Mouse (Mus musculus): ENCODE results near the gene Pcna. TPM values are rescaled to one million over a fixed set of nuclear protein-coding genes. Genes with fewer than 3 reads are reported as not detected.
"Not testable (repeated sequence)": the region's sequence is repeated elsewhere in the genome, so short reads cannot be mapped to it uniquely, and the experiment has no call there.

Gene Pcna
- 202 and 255 TPM in 2 replicates for polyA plus RNA-seq (2015; fragmentation: Nextera tagmentation; extraction: Ambion mirVana)

- peak within 1 kb of the TSS; percentile 84 for H3K27ac ChIP-seq (ENCODE audit: low read length)
- H3K4me2 ChIP-seq (ENCODE audit: low read depth, low read length): peak within 1 kb of the TSS; percentile 80
- no peaks in the 10 kb centered on the region for H3K9me3 ChIP-seq (replicated peaks; ENCODE audit: control insufficient read depth, low read length)
- H3K36me3 ChIP-seq (ENCODE audit: control insufficient read depth, insufficient read depth): peaks cover 29% of the 10 kb centered on the region
- peaks cover 23% of the 10 kb centered on the region for H3K4me1 ChIP-seq (ENCODE audit: control insufficient read depth, low read depth, low read length)
- peak; percentile 98 for ATAC-seq (ENCODE audit: low read depth)
- H3K9ac ChIP-seq (ENCODE audit: low read depth, low read length): peak within 1 kb of the TSS; percentile 75
- H3K27me3 ChIP-seq (ENCODE audit: control insufficient read depth, insufficient read depth, low read depth, low read length): no peaks in the 10 kb centered on the region
- H3K4me3 ChIP-seq (ENCODE audit: low read depth, low read length): peak within 1 kb of the TSS; percentile 79
- under 1% methylated on average over 78 of the region's 79 CpGs for WGBS (ENCODE audit: insufficient replicate concordance)
These were observed at the start of gene Pcna for GRCm38 (mm10) chr2:132252542-132253528. Gene Pcna (minus strand): TSS chr2:132253314.

- WGBS (ENCODE audit: insufficient replicate concordance): 86% methylated on average over 4 of the region's 4 CpGs
These were observed 48.3 kb upstream of the Pcna start for GRCm38 (mm10) chr2:132301436-132301835.

GRCm38 (mm10) chr2:132298250-132298649, 45.1 kb upstream of the Pcna start:
- Histone ChIP-seq H3K4me1 (ENCODE audit: control insufficient read depth, low read depth, low read length) (no peaks in the 10 kb centered on the region), H3K9ac (ENCODE audit: low read depth, low read length) (no peak overlapping the region), H3K27me3 (ENCODE audit: control insufficient read depth, insufficient read depth, low read depth, low read length) (no peaks in the 10 kb centered on the region), H3K4me2 (ENCODE audit: low read depth, low read length) (no peak overlapping the region), H3K9me3 (replicated peaks; ENCODE audit: control insufficient read depth, low read length) (no peaks in the 10 kb centered on the region), H3K36me3 (ENCODE audit: control insufficient read depth, insufficient read depth) (peaks cover 16% of the 10 kb centered on the region), H3K4me3 (ENCODE audit: low read depth, low read length) (no peak overlapping the region), H3K27ac (ENCODE audit: low read length) (no peak overlapping the region)
- 85% methylated on average over 4 of the region's 4 CpGs for WGBS (ENCODE audit: insufficient replicate concordance)
- ATAC-seq (ENCODE audit: low read depth): no peak

More at GRCm38 (mm10) chr2:132301436-132301835, 48.3 kb upstream of the Pcna start:
- no peaks in the 10 kb centered on the region for H3K27me3 ChIP-seq (ENCODE audit: control insufficient read depth, insufficient read depth, low read depth, low read length)
- no peak overlapping the region for H3K4me3 ChIP-seq (ENCODE audit: low read depth, low read length)
- H3K4me2 ChIP-seq (ENCODE audit: low read depth, low read length): no peak overlapping the region
- no peak for ATAC-seq (ENCODE audit: low read depth)
- H3K36me3 ChIP-seq (ENCODE audit: control insufficient read depth, insufficient read depth): peaks cover 16% of the 10 kb centered on the region
- H3K27ac ChIP-seq (ENCODE audit: low read length): no peak overlapping the region
- no peaks in the 10 kb centered on the region for H3K9me3 ChIP-seq (replicated peaks; ENCODE audit: control insufficient read depth, low read length)
- no peak overlapping the region for H3K9ac ChIP-seq (ENCODE audit: low read depth, low read length)
- H3K4me1 ChIP-seq (ENCODE audit: control insufficient read depth, low read depth, low read length): 0 out of 2 replicates have a peak, but pooled peaks cover 3% of the 10 kb centered on the region

GRCm38 (mm10) chr2:132293694-132294450, 40.8 kb upstream of the Pcna start:
- H3K27me3 ChIP-seq (ENCODE audit: control insufficient read depth, insufficient read depth, low read depth, low read length): no peaks in the 10 kb centered on the region
- H3K9me3 ChIP-seq (replicated peaks; ENCODE audit: control insufficient read depth, low read length): no peaks in the 10 kb centered on the region
- H3K9ac ChIP-seq (ENCODE audit: low read depth, low read length): no peak overlapping the region
- peaks cover 4% of the 10 kb centered on the region for H3K4me1 ChIP-seq (ENCODE audit: control insufficient read depth, low read depth, low read length)
- H3K27ac ChIP-seq (ENCODE audit: low read length): no peak overlapping the region
- peaks cover 5% of the 10 kb centered on the region; the same call in 1 of the 2 replicates for H3K36me3 ChIP-seq (ENCODE audit: control insufficient read depth, insufficient read depth)
- H3K4me3 ChIP-seq (ENCODE audit: low read depth, low read length): no peak overlapping the region
- WGBS (ENCODE audit: insufficient replicate concordance): 50% methylated on average over 10 of the region's 10 CpGs
- ATAC-seq (ENCODE audit: low read depth): no peak
- H3K4me2 ChIP-seq (ENCODE audit: low read depth, low read length): no peak overlapping the region

- no peak overlapping the region for H3K9ac ChIP-seq (ENCODE audit: low read depth, low read length)
- no peaks in the 10 kb centered on the region for H3K27me3 ChIP-seq (ENCODE audit: control insufficient read depth, insufficient read depth, low read depth, low read length)
- H3K27ac ChIP-seq (ENCODE audit: low read length): no peak overlapping the region
- H3K4me1 ChIP-seq (ENCODE audit: control insufficient read depth, low read depth, low read length): peaks cover 4% of the 10 kb centered on the region
- 15% methylated on average over 4 of the region's 4 CpGs for WGBS (ENCODE audit: insufficient replicate concordance)
- H3K36me3 ChIP-seq (ENCODE audit: control insufficient read depth, insufficient read depth): no peaks in the 10 kb centered on the region
- ATAC-seq (ENCODE audit: low read depth): peak; percentile 41
- no peaks in the 10 kb centered on the region for H3K9me3 ChIP-seq (replicated peaks; ENCODE audit: control insufficient read depth, low read length)
- H3K4me3 ChIP-seq (ENCODE audit: low read depth, low read length): no peak overlapping the region
- no peak overlapping the region for H3K4me2 ChIP-seq (ENCODE audit: low read depth, low read length)
These were observed 39.0 kb upstream of the Pcna start for GRCm38 (mm10) chr2:132292083-132292482.

- no peak overlapping the region for H3K4me2 ChIP-seq (ENCODE audit: low read depth, low read length)
- no peaks in the 10 kb centered on the region for H3K36me3 ChIP-seq (ENCODE audit: control insufficient read depth, insufficient read depth)
- H3K27me3 ChIP-seq (ENCODE audit: control insufficient read depth, insufficient read depth, low read depth, low read length): no peaks in the 10 kb centered on the region
- peaks cover 4% of the 10 kb centered on the region for H3K4me1 ChIP-seq (ENCODE audit: control insufficient read depth, low read depth, low read length)
- ATAC-seq (ENCODE audit: low read depth): no peak
- WGBS (ENCODE audit: insufficient replicate concordance): 69% methylated on average over 3 of the region's 3 CpGs
- H3K9me3 ChIP-seq (replicated peaks; ENCODE audit: control insufficient read depth, low read length): no peaks in the 10 kb centered on the region
- H3K27ac ChIP-seq (ENCODE audit: low read length): no peak overlapping the region
- no peak overlapping the region for H3K4me3 ChIP-seq (ENCODE audit: low read depth, low read length)
- no peak overlapping the region for H3K9ac ChIP-seq (ENCODE audit: low read depth, low read length)
These were observed 38.2 kb upstream of the Pcna start for GRCm38 (mm10) chr2:132291265-132291664.

- WGBS (ENCODE audit: insufficient replicate concordance): 67% methylated on average over 6 of the region's 6 CpGs
- ATAC-seq (ENCODE audit: low read depth): no peak
These were observed 37.7 kb upstream of the Pcna start for GRCm38 (mm10) chr2:132290808-132291207.

GRCm38 (mm10) chr2:132289213-132289612, 36.1 kb upstream of the Pcna start:
- not testable (repeated sequence) for H3K27me3 ChIP-seq (ENCODE audit: control insufficient read depth, insufficient read depth, low read depth, low read length); ATAC-seq (ENCODE audit: low read depth); H3K9me3 ChIP-seq (replicated peaks; ENCODE audit: control insufficient read depth, low read length); H3K4me3 ChIP-seq (ENCODE audit: low read depth, low read length); H3K4me2 ChIP-seq (ENCODE audit: low read depth, low read length); H3K27ac ChIP-seq (ENCODE audit: low read length); H3K4me1 ChIP-seq (ENCODE audit: control insufficient read depth, low read depth, low read length); H3K9ac ChIP-seq (ENCODE audit: low read depth, low read length); H3K36me3 ChIP-seq (ENCODE audit: control insufficient read depth, insufficient read depth)
- WGBS (ENCODE audit: insufficient replicate concordance): 22% methylated on average over 5 of the region's 7 CpGs

More at GRCm38 (mm10) chr2:132290808-132291207, 37.7 kb upstream of the Pcna start:
- peaks cover 4% of the 10 kb centered on the region for H3K4me1 ChIP-seq (ENCODE audit: control insufficient read depth, low read depth, low read length)
- H3K4me3 ChIP-seq (ENCODE audit: low read depth, low read length): no peak overlapping the region
- no peak overlapping the region for H3K9ac ChIP-seq (ENCODE audit: low read depth, low read length)
- no peaks in the 10 kb centered on the region for H3K27me3 ChIP-seq (ENCODE audit: control insufficient read depth, insufficient read depth, low read depth, low read length)
- H3K4me2 ChIP-seq (ENCODE audit: low read depth, low read length): no peak overlapping the region
- no peak overlapping the region for H3K27ac ChIP-seq (ENCODE audit: low read length)
- H3K9me3 ChIP-seq (replicated peaks; ENCODE audit: control insufficient read depth, low read length): no peaks in the 10 kb centered on the region
- no peaks in the 10 kb centered on the region for H3K36me3 ChIP-seq (ENCODE audit: control insufficient read depth, insufficient read depth)
